Mouse (Mus musculus) T-helper 1 cell (primary cell): ENCODE data around the gene Eif3k.

Experiments
- in situ Hi-C: fragments of 300-600 bp; cut with MboI, MseI; formaldehyde crosslinking; loops from one replicate; pipeline ENCODE4 v1.15.1; 2025; ENCODE audit warnings: high pct_unique_total_duplicates

Gene Eif3k

GRCm38 (mm10) chr7:28939418-28940183 is 42.1 kb downstream of the Eif3k start:
- in situ Hi-C loops: no loop called here

- in situ Hi-C loops: no loop called here
Measured at GRCm38 (mm10) chr7:28938654-28939053, 43.0 kb downstream of the Eif3k start.

DNA sequence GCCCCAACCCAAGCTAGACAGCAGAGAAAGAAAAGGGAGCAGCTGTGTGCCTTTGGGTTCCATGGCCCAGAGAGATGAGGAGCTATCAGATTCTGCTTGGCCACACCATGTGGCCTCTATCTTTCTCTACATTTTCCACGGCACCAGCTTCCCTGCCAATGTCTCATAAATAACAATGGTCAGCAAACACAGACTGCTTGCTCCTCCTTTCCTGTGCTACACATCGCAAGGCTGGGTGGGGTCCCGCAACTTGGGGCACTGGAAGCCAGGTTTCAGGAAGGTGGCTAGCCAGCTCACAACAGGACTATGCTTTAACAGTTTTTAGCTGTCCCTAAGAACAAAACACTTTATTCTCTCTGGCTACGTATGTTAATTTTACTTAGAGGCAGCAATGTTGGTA is 44.9 kb downstream of the Eif3k start:
- in situ Hi-C loops: no loop called here

GRCm38 (mm10) chr7:28933825-28934224 is 47.8 kb downstream of the Eif3k start:
- in situ Hi-C loops: no loop called here

DNA sequence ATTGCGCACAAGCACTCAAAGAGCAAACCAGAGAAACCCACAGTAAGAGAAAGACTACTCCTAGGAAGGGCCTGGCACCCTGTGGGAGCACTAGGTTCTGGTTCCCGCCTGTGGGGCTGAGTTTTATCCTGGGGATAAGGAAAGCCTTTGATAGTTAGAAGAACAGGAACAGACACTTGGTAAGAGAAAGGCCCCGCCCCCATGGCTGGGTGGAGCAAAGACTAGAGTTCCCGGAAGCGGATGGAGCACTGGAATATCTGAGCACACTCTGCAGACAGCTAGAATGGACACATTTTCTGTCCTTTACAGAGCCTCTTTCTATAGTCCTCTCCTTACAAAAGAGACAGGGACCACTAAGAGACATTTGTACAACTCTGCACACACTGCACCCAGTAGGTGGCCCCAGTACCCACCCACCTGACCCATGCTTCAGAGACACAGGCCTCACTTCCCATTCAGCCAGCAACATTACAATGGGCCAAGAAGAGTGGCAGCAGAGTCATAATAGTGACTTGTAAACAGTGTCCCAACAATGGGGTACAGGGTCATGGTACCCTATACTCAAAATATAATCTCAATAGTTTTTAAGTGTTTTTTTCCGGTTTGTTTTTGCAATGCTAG is 49.1 kb downstream of the Eif3k start:
- in situ Hi-C loops: no loop called here

DNA sequence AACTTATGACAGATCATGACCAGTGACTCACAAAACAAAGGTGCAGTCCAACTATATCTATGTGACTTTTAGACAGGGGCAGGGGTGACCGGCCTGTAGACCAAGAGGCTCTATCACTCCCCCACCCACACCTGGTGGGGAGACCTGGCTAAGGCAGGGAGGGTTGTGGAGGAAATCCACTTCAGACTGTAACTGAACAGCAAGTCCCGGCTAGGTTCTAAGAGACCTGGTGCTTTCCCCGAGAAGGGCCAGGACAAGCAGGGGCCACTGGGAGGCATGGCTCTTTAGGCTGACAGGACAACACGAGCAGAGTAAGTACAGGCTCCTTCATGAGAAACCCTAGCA is 50.0 kb downstream of the Eif3k start:
- in situ Hi-C loops: no loop called here

DNA sequence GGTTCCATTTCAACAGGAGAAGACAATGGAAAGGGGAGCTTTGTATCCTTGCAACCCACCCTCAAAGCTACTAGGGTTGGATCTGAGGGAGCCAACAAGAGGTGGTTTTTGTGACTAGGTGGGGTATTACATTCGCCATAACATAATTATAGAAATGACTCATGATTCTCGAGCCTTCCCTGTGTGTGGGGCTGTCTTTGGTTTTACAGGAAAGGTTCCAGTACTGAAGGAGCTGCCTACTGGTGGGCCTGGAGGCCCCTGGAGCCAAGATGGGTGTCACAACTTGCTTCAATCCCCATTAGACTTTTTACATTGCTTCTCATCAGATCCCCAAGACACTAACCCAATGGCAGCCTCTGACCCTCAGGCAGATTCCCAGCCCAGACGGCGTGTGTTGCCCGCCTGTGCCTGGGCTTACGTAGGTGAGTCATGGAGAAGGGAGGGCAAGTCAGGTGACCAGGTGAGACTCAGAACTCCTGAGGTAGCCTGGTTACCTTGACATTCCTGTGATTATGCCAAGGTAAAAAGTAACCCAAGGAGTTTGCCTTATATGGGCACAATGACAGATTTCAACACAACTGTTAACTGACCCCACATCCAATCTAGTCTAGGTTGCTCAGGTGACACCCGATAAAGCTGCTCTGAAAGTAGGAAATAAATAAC is 50.5 kb downstream of the Eif3k start:
- in situ Hi-C loops: no loop called here

- in situ Hi-C loops: no loop called here
Measured at GRCm38 (mm10) chr7:28930320-28931031, 51.2 kb downstream of the Eif3k start.

DNA sequence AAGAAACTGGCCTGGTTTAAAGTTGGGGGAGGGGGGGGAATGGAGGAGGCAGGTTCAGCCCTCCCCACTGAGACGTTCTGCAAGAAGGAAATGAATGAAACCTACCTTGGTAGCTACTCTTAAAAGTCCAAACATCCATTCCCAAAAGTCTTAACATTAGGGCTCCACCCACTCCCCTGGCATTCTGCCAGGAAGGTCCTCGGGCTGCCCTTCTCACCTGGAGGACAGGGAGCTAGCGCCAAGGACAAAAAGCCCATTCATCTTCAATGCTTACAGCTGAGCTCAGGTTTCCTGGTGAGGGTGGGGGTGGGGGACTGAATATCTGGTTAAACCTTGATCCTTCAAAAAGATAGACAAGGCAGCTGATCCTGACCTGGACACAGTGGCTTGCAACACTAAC is 52.3 kb downstream of the Eif3k start:
- in situ Hi-C loops: no loop called here

- in situ Hi-C loops: no loop called here
Measured at GRCm38 (mm10) chr7:28926172-28926571, 55.5 kb downstream of the Eif3k start.

- in situ Hi-C loops: no loop called here
Measured at GRCm38 (mm10) chr7:28925317-28925716, 56.3 kb downstream of the Eif3k start.

DNA sequence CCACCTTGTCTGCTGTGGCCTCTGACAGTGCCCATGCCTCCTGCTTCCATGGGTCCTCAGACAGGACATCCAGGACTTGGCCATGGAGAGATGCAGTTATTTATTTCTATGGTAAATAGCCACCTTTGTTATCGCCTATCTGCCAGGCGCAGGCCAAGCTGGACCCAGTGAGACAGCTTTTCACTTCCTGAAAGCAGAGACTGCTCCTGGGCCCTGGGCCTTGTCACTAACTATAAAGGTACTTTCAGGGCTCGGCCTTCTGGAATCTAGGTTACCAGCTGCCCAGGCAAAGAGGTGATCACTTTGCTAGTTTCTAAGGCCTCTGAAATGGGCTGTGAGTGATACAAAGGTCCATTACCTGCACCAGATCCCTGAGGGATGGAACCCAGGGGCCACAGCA is 56.9 kb downstream of the Eif3k start:
- in situ Hi-C loops: no loop called here

DNA sequence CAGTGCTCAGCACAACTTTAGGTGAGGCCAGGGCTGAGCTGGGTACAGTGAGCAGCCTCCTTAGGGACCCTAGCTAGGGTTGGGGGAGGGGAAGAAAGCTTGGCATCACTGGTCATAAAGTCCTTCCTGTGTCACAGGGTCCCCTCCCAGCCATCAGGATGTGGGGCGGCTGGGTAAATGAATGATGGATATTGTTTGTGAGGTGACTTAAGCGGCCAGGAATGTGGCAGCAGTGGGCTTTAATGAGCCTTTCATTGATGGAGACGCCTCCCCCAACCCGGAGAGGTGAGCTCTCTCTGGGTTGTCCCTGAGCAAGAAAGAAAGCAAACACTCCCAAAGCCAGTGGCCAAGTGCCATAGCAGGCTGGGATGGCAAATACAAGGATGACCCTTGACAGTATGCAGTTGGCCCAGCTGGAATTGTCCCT is 57.8 kb downstream of the Eif3k start:
- in situ Hi-C loops: no loop called here

- in situ Hi-C loops: no loop called here
Measured at GRCm38 (mm10) chr7:28922606-28923005, 59.1 kb downstream of the Eif3k start.

DNA sequence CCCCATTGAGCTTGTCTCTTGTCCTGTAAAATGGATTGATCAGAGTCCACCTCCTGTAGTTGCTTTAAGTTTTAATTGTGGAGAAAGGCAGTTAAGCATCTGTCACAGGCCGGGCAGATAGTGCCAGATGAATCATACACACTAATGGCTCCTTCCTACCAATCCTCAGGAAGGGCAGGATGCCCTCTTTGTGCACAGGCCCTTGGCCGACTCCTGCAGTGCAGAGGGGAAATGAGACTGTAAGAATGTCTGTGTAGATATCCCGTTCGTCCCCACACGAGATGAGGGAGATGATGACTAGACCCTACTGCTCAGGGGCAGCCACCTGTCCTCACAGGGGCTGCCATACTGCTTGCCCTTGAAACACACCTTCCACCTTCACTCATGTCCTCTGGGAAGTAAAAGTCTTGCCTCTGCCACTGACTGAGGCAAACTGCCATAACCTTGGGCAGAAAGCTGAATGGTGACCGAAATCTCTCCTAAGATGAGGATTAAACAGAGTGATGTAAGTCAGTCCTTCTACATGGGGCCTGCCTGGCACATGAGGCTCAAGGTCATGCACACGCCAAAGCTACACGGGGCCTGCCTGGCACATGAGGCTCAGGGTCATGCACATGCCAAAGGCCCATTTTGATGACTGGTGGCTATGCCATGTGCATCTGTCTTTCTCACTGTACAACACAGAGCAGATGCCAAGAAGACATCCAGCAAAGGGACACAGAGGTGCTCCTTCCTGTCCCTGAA is 59.8 kb downstream of the Eif3k start:
- in situ Hi-C loops: no loop called here
